Mouse (Mus musculus): ENCODE results near the gene Pga5. TPM values are rescaled to one million over a fixed set of nuclear protein-coding genes. Genes with fewer than 3 reads are reported as not detected.
A peak's percentile ranks its signal among the peaks of the same experiment; 100 is the strongest.

The Pga5 gene
- polyA plus RNA-seq, 1 experiment from 2014 or later: not detected

DNA sequence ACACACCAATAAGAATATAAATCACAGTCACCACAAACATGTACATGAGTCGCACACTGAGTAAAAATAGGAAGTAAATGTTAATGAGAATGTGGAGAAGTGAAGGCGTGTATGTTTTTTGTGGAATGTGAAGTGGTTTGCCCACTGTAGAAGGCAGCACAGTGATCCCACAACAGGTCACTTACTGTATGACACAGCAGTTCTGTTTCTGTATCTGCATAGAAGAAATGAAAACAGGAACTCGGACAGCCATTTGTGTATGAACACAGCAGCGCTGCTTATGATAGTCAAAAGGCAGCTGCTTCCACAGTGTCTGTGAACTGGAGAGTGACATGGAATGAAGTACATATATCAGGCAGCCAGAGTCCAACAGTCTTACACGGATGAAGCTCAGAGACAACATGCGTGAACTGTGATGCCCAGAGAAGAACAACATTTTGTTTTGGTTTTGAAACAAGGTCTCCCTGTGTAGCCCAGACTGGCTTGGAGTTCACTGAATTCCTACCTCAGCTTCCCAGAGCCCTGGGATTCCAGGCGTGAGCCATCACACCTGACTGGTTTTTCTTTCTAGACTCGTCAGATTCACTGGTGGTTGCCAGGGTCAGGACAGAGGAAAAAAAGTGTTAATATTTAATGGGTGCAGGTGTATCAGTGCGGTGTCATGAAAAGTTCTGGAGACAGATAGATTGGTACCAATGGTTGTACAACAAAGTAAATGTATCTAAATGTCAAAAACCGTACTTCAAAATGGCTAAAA lies 16.2 kb upstream of the Pga5 start:
- Histone ChIP-seq H3K4me1 (ENCODE audit: control insufficient read depth, insufficient read depth, low read length) (peaks cover 29% of the 10 kb centered on the region), H3K4me2 (ENCODE audit: low read depth, low read length) (no peak overlapping the region), H3K9me3 (ENCODE audit: control insufficient read depth, low read length) (no peaks in the 10 kb centered on the region), H3K4me3 (ENCODE audit: low read depth, low read length) (no peak overlapping the region), H3K36me3 (ENCODE audit: control insufficient read depth, insufficient read depth, low read length) (no peaks in the 10 kb centered on the region), H3K9ac (replicated peaks; ENCODE audit: low read depth, low read length) (no peak overlapping the region), H3K27me3 (ENCODE audit: control insufficient read depth, insufficient read depth, low read length) (no peaks in the 10 kb centered on the region), H3K27ac (ENCODE audit: low read depth, low read length) (no peak overlapping the region)
- no peak for ATAC-seq (ENCODE audit: low read depth)
- 86% methylated on average over 10 of the region's 10 CpGs for WGBS

DNA sequence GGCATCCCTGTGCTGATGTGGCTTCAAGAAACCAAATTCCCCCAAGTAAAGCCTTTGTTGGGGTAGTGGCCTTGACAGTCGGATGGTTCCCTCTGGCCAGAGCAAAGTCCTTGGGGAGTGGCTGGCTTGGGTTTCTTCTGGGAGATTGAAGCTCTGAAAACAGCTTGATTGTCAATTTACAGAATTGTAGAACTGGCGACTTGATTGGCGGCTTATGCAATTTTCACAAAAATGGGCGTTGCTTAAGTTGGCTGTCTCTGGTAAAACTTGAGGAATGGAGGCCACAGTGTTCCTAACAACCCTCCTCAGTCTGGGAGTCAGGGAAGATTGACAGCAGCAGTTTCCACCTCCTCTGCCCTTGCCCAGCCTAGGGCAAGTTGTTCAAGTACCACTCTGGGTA lies 14.5 kb upstream of the Pga5 start:
- H3K27me3 ChIP-seq (ENCODE audit: control insufficient read depth, insufficient read depth, low read length): no peaks in the 10 kb centered on the region
- H3K4me2 ChIP-seq (ENCODE audit: low read depth, low read length): no peak overlapping the region
- ATAC-seq (ENCODE audit: low read depth): no peak
- H3K4me3 ChIP-seq (ENCODE audit: low read depth, low read length): no peak overlapping the region
- WGBS: 90% methylated on average over 4 of the region's 4 CpGs
- no peak overlapping the region for H3K27ac ChIP-seq (ENCODE audit: low read depth, low read length)
- no peak overlapping the region for H3K9ac ChIP-seq (replicated peaks; ENCODE audit: low read depth, low read length)
- H3K9me3 ChIP-seq (ENCODE audit: control insufficient read depth, low read length): no peaks in the 10 kb centered on the region
- H3K4me1 ChIP-seq (ENCODE audit: control insufficient read depth, insufficient read depth, low read length): peaks cover 29% of the 10 kb centered on the region
- no peaks in the 10 kb centered on the region for H3K36me3 ChIP-seq (ENCODE audit: control insufficient read depth, insufficient read depth, low read length)

DNA sequence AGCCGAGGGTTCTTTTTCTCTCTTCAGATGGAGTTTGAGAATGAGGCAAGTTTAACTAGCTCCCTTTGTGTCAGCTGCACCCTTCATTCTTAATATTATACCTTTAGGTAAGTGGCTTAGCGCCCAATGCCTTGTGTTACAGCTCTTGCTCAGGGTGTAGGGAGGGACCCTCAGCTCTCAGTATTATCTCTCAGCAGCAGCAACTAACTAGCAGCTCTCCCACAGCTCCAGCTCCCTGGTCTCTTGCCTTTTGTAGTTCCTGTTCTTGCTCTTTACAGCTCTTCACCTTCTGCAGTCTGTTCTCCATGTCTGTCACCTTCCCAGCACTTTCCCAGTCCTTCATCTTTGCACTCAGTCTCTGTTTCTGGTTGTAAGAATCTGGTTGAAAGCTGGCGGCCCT lies 13.8 kb upstream of the Pga5 start:
- 79% methylated on average over 3 of the region's 3 CpGs for WGBS
- Histone ChIP-seq H3K36me3 (ENCODE audit: control insufficient read depth, insufficient read depth, low read length) (no peaks in the 10 kb centered on the region), H3K4me1 (ENCODE audit: control insufficient read depth, insufficient read depth, low read length) (peaks cover 29% of the 10 kb centered on the region), H3K4me2 (ENCODE audit: low read depth, low read length) (no peak overlapping the region), H3K27me3 (ENCODE audit: control insufficient read depth, insufficient read depth, low read length) (no peaks in the 10 kb centered on the region), H3K27ac (ENCODE audit: low read depth, low read length) (no peak overlapping the region), H3K9me3 (ENCODE audit: control insufficient read depth, low read length) (no peaks in the 10 kb centered on the region), H3K4me3 (ENCODE audit: low read depth, low read length) (no peak overlapping the region), H3K9ac (replicated peaks; ENCODE audit: low read depth, low read length) (no peak overlapping the region)
- ATAC-seq (ENCODE audit: low read depth): no peak

DNA sequence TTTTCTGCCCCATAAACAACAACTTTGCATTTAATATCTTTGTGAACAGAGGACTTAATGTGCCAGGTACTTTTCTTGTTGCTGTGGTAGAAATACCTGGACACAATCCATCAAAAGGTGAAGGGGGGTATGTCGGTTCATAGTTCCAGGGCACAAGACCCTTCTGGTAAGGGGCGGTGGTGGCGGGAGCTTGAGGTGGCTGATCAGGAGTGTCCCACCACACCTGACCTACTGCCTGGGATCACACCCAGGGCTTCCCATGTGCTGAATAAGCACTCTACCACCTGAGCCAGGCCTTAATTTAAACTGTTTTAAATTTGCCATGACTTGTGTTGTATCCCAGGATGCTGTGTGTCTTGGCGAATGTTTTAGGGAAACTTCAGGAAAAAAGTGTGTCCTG lies 13.2 kb upstream of the Pga5 start:
- Histone ChIP-seq H3K36me3 (ENCODE audit: control insufficient read depth, insufficient read depth, low read length) (no peaks in the 10 kb centered on the region), H3K4me3 (ENCODE audit: low read depth, low read length) (no peak overlapping the region), H3K27ac (ENCODE audit: low read depth, low read length) (no peak overlapping the region), H3K9ac (replicated peaks; ENCODE audit: low read depth, low read length) (no peak overlapping the region), H3K9me3 (ENCODE audit: control insufficient read depth, low read length) (no peaks in the 10 kb centered on the region), H3K4me2 (ENCODE audit: low read depth, low read length) (no peak overlapping the region), H3K27me3 (ENCODE audit: control insufficient read depth, insufficient read depth, low read length) (no peaks in the 10 kb centered on the region), H3K4me1 (ENCODE audit: control insufficient read depth, insufficient read depth, low read length) (peaks cover 25% of the 10 kb centered on the region)
- no peak for ATAC-seq (ENCODE audit: low read depth)
- WGBS: 93% methylated on average over 4 of the region's 4 CpGs

DNA sequence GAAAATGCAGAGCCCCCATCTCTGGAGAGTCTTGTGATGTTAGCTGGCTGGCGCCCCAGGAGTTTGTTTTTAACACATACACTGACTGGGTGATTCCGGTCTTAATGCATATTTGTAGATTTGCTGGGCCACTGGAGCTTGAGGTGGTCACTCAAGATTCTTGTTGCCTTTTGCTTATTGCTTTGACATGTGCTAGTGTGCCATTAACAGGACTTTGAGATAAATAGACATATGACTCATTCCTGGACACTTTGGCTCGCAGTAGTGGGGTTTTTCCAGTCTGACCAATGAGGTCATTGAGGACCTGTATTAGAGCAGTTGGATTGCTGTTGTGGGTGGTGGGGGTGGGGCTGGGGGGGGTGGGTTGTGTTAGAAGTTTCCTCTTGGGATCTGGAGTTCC lies 12.5 kb upstream of the Pga5 start:
- Histone ChIP-seq H3K27ac (ENCODE audit: low read depth, low read length) (no peak overlapping the region), H3K9ac (replicated peaks; ENCODE audit: low read depth, low read length) (no peak overlapping the region; the same call in 1 of the 2 replicates), H3K36me3 (ENCODE audit: control insufficient read depth, insufficient read depth, low read length) (no peaks in the 10 kb centered on the region), H3K4me2 (ENCODE audit: low read depth, low read length) (peak overlapping the region; percentile 84; the same call in 1 of the 2 replicates), H3K4me1 (ENCODE audit: control insufficient read depth, insufficient read depth, low read length) (peaks cover 18% of the 10 kb centered on the region), H3K4me3 (ENCODE audit: low read depth, low read length) (0 out of 2 replicates have a peak overlapping the region, but pooled peaks have one; percentile 77), H3K27me3 (ENCODE audit: control insufficient read depth, insufficient read depth, low read length) (no peaks in the 10 kb centered on the region), H3K9me3 (ENCODE audit: control insufficient read depth, low read length) (no peaks in the 10 kb centered on the region)
- 88% methylated on average over 3 of the region's 3 CpGs for WGBS
- no peak for ATAC-seq (ENCODE audit: low read depth)

DNA sequence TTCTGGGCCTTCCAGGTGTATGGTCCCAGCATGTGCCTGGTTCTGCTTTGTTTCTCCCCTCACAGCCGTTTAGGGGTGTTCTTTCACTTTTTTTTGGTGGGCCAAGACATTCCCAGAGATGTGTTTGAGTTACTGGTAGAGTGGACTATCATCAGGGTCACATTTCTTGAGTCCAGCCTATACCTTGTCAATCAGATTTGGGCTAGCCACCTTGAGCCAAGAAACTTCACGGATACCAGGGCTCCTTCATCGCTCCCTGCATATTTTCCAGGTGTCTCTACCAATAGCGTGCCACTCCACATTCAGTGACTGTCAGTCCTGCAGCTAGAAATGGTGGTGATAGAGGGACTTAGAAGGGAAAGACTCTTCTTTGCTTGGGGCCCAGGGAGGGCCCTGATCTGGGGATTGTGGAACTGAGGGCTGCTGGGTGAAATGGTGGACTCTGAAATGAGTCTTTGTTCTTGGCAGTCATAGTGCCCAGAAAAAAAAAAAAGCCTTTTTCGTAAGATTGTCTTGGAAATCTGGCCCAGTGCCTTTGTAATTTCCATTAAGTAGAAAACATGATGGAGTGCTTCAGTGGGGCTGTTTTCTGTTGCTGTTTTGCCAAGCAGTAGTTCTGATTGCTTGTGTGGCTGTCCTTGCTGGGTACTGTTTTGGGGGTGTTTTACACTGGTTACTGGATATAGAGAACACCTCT lies 11.7 kb upstream of the Pga5 start:
- WGBS: 39% methylated on average over 5 of the region's 5 CpGs
- no peaks in the 10 kb centered on the region for H3K27me3 ChIP-seq (ENCODE audit: control insufficient read depth, insufficient read depth, low read length)
- peak overlapping the region; percentile 84 for H3K4me2 ChIP-seq (ENCODE audit: low read depth, low read length)
- H3K36me3 ChIP-seq (ENCODE audit: control insufficient read depth, insufficient read depth, low read length): no peaks in the 10 kb centered on the region
- peaks cover 15% of the 10 kb centered on the region for H3K4me1 ChIP-seq (ENCODE audit: control insufficient read depth, insufficient read depth, low read length)
- H3K9me3 ChIP-seq (ENCODE audit: control insufficient read depth, low read length): no peaks in the 10 kb centered on the region
- ATAC-seq (ENCODE audit: low read depth): peak; percentile 0; the same call in 1 of the 2 replicates
- H3K27ac ChIP-seq (ENCODE audit: low read depth, low read length): peak overlapping the region; percentile 97
- peak overlapping the region; percentile 77 for H3K4me3 ChIP-seq (ENCODE audit: low read depth, low read length)
- H3K9ac ChIP-seq (replicated peaks; ENCODE audit: low read depth, low read length): peak overlapping the region; percentile 88

DNA sequence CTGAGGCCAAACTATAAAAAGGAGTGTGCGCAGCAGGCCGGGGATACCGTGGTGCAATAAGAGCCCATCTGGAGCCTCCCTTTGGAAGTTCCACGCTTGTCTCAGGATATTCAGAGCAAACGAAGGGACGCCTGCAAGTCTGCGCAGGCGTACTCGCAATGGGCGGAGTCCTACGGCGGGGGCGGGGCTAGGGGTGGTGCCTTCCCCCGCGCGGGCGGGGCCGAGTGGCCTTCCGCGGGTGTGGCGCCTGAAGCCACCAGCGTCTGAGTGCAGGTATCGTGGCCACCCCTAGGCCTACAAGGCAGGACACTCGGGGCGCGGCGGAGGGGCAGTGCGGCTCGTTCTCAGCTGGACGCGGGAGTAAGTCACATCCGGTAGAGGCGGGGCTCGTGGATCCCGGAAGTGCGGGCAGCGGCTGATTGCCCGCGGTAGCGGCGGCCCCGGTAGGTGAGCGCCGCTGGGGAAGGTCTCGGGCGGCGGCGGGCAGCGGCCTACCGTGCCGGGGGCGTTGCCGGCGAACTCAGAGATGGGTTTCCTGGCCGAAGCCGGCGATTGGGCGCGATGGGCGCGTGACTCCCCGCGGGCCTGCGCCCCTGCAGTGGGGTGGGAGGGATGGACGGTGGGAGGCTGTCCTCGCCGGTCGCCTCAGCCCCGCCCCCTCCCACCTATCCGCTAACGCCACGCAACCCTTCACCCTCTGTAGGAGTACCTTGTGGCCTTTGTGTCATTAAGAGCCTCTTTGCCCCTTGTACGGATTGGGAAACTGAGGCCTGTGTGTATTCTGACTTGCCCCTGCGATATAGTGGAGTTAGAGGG lies 10.9 kb upstream of the Pga5 start, which contains the start of gene Vps37c:
TSS of gene Vps37c (plus strand) at position 199 of the 816 bp plus-strand sequence.
- H3K27ac ChIP-seq (ENCODE audit: low read depth, low read length): peak within 1 kb of the TSS; percentile 97
- ATAC-seq (ENCODE audit: low read depth): peak; percentile 92
- peak within 1 kb of the TSS; percentile 88 for H3K9ac ChIP-seq (replicated peaks; ENCODE audit: low read depth, low read length)
- H3K4me2 ChIP-seq (ENCODE audit: low read depth, low read length): peak within 1 kb of the TSS; percentile 84
- H3K4me3 ChIP-seq (ENCODE audit: low read depth, low read length): peak within 1 kb of the TSS; percentile 77
- H3K27me3 ChIP-seq (ENCODE audit: control insufficient read depth, insufficient read depth, low read length): no peaks in the 10 kb centered on the region
- H3K4me1 ChIP-seq (ENCODE audit: control insufficient read depth, insufficient read depth, low read length): peaks cover 15% of the 10 kb centered on the region
- H3K36me3 ChIP-seq (ENCODE audit: control insufficient read depth, insufficient read depth, low read length): no peaks in the 10 kb centered on the region
- no peaks in the 10 kb centered on the region for H3K9me3 ChIP-seq (ENCODE audit: control insufficient read depth, low read length)
- WGBS: under 1% methylated on average over 74 of the region's 74 CpGs

DNA sequence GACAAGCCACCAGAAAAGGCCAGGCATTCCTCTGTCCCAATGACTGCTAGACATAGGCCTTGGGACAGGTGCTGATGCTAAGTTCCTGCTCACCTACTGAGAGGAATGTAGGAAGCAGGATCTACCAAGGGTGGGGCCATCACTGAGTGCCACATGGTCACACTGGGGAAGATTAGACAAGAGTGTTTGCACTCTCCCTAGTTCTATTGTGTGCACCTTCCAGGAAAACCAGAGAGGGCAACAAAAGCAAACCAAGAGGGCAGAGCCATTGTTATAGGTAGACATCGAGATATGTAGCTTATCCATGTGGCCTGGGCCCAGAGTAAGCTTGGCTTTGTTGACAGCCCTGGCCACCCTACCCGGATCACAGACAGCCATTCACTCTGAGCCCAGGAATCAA lies 7.9 kb upstream of the Pga5 start:
- Histone ChIP-seq H3K27ac (ENCODE audit: low read depth, low read length) (no peak overlapping the region), H3K36me3 (ENCODE audit: control insufficient read depth, insufficient read depth, low read length) (no peaks in the 10 kb centered on the region), H3K4me3 (ENCODE audit: low read depth, low read length) (no peak overlapping the region), H3K27me3 (ENCODE audit: control insufficient read depth, insufficient read depth, low read length) (no peaks in the 10 kb centered on the region), H3K9ac (replicated peaks; ENCODE audit: low read depth, low read length) (no peak overlapping the region), H3K4me1 (ENCODE audit: control insufficient read depth, insufficient read depth, low read length) (peaks cover 15% of the 10 kb centered on the region), H3K9me3 (ENCODE audit: control insufficient read depth, low read length) (no peaks in the 10 kb centered on the region), H3K4me2 (ENCODE audit: low read depth, low read length) (no peak overlapping the region)
- 82% methylated on average over 2 of the region's 2 CpGs for WGBS
- ATAC-seq (ENCODE audit: low read depth): no peak

Data from neural tube, embryonic 14.5 days (tissue).